Comparison of ENCODE assay signal across 8 mouse cellular contexts in genomic region chr16:56074565-56074964, GRCm38 (mm10). TPM values are rescaled to one million over a fixed set of nuclear protein-coding genes. Genes with fewer than 3 reads are reported as not detected.
A peak's percentile ranks its signal among the peaks of the same experiment; 100 is the strongest.
DNase-seq lines count a peak whose midpoint lies in the region; ATAC-seq and TF ChIP-seq lines count a peak whose summit lies in the region.

No protein-coding gene starts in this region.

- DNase-seq in kidney, postnatal 0 days (ENCODE audit: low spot score) = no peak
- DNase-seq in kidney, adult 11 months = no peak
- peak; percentile 14 to 32 for DNase-seq in cerebellum, postnatal 10 days
- DNase-seq in MN1 (ENCODE audit: low spot score) = no peak
- no peak for DNase-seq in lung, postnatal 14 days
- DNase-seq in right cerebral cortex, adult 18-20 months = no peak

- ATAC-seq in kidney, postnatal 0 days (replicated peaks; ENCODE audit: low FRiP score, low read depth) = no peak
- peak; percentile 31; the same call in 1 of the 2 replicates for ATAC-seq in hindbrain, embryonic 15.5 days (ENCODE audit: low FRiP score, low read depth)
- peak; percentile 17 for ATAC-seq in neural tube, embryonic 12.5 days (ENCODE audit: low FRiP score, low read depth)

- no peak overlapping the region for H3K4me3 ChIP-seq in kidney, postnatal 0 days (replicated peaks; ENCODE audit: low read depth, low read length)
- H3K4me3 ChIP-seq in hindbrain, embryonic 15.5 days = no peak overlapping the region
- H3K4me3 ChIP-seq in neural tube, embryonic 12.5 days = no peak overlapping the region

- H3K4me2 ChIP-seq in kidney, postnatal 0 days (ENCODE audit: low read length) = no peak overlapping the region
- peak overlapping the region; percentile 58 for H3K4me2 ChIP-seq in hindbrain, embryonic 15.5 days
- H3K4me2 ChIP-seq in neural tube, embryonic 12.5 days (replicated peaks) = peak overlapping the region; percentile 55; the same call in 1 of the 2 replicates

- H3K36me3 ChIP-seq in kidney, postnatal 0 days (ENCODE audit: insufficient read depth, low read length) = no peaks in the 10 kb centered on the region
- H3K36me3 ChIP-seq in hindbrain, embryonic 15.5 days = no peaks in the 10 kb centered on the region
- H3K36me3 ChIP-seq in neural tube, embryonic 12.5 days = no peaks in the 10 kb centered on the region

- 74% methylated on average over 5 of the region's 5 CpGs for WGBS in kidney, postnatal 0 days
- 79% methylated on average over 5 of the region's 5 CpGs for WGBS in hindbrain, embryonic 15.5 days
- 78% methylated on average over 5 of the region's 5 CpGs for WGBS in neural tube, embryonic 12.5 days

- H3K27me3 ChIP-seq in kidney, postnatal 0 days (ENCODE audit: insufficient read depth, low read length) = no peaks in the 10 kb centered on the region
- H3K27me3 ChIP-seq in hindbrain, embryonic 15.5 days = no peaks in the 10 kb centered on the region
- no peaks in the 10 kb centered on the region for H3K27me3 ChIP-seq in neural tube, embryonic 12.5 days (replicated peaks)

- peak overlapping the region; percentile 91 for H3K27ac ChIP-seq in kidney, postnatal 0 days
- peak overlapping the region; percentile 99 for H3K27ac ChIP-seq in hindbrain, embryonic 15.5 days (replicated peaks)
- H3K27ac ChIP-seq in neural tube, embryonic 12.5 days = no peak overlapping the region

- no peak overlapping the region for H3K9ac ChIP-seq in kidney, postnatal 0 days (ENCODE audit: low read depth, low read length)
- H3K9ac ChIP-seq in hindbrain, embryonic 15.5 days = peak overlapping the region; percentile 91; the same call in 1 of the 2 replicates
- H3K9ac ChIP-seq in neural tube, embryonic 12.5 days = no peak overlapping the region

- no peaks in the 10 kb centered on the region for H3K9me3 ChIP-seq in kidney, postnatal 0 days (replicated peaks; ENCODE audit: low read length)
- H3K9me3 ChIP-seq in hindbrain, embryonic 15.5 days = no peaks in the 10 kb centered on the region
- no peaks in the 10 kb centered on the region for H3K9me3 ChIP-seq in neural tube, embryonic 12.5 days

- H3K4me1 ChIP-seq in kidney, postnatal 0 days (replicated peaks; ENCODE audit: insufficient read depth, low read length) = no peaks in the 10 kb centered on the region; the same call in 1 of the 2 replicates
- peaks cover 17% of the 10 kb centered on the region for H3K4me1 ChIP-seq in hindbrain, embryonic 15.5 days (replicated peaks)
- H3K4me1 ChIP-seq in neural tube, embryonic 12.5 days = peaks cover 4% of the 10 kb centered on the region; the same call in 1 of the 2 replicates

- TF ChIP-seq CTCF in kidney, postnatal 0 days (IDR thresholded peaks at IDR 0.05; ENCODE audit: low read depth) = no peak

RNA-seq across cellular contexts. Expression of gene Senp7, which starts 26.4 kb away (rescaled TPM):
- 24.0 and 26.4 TPM in 2 replicates for polyA plus RNA-seq in kidney, postnatal 0 days (2015; fragmentation: Nextera tagmentation; extraction: Ambion mirVana)
- polyA plus RNA-seq in hindbrain, embryonic 15.5 days (2015; fragmentation: Nextera tagmentation; extraction: Ambion mirVana) = 45.5 and 50.4 TPM in 2 replicates
- polyA plus RNA-seq in neural tube, embryonic 12.5 days (2016; fragmentation: Nextera tagmentation; extraction: Ambion mirVana) = 44.9 and 51.6 TPM in 2 replicates

RNA-seq across cellular contexts. Expression of gene Trmt10c, which starts 36.9 kb away (rescaled TPM):
- polyA plus RNA-seq in kidney, postnatal 0 days (2015; fragmentation: Nextera tagmentation; extraction: Ambion mirVana) = 27.5 and 28.9 TPM in 2 replicates
- polyA plus RNA-seq in hindbrain, embryonic 15.5 days (2015; fragmentation: Nextera tagmentation; extraction: Ambion mirVana) = 17.7 and 18.0 TPM in 2 replicates
- polyA plus RNA-seq in neural tube, embryonic 12.5 days (2016; fragmentation: Nextera tagmentation; extraction: Ambion mirVana) = 24.4 and 28.6 TPM in 2 replicates

RNA-seq across cellular contexts. Expression of gene Pcnp, which starts 45.0 kb away (rescaled TPM):
- 201 and 204 TPM in 2 replicates for polyA plus RNA-seq in kidney, postnatal 0 days (2015; fragmentation: Nextera tagmentation; extraction: Ambion mirVana)
- 193 and 199 TPM in 2 replicates for polyA plus RNA-seq in hindbrain, embryonic 15.5 days (2015; fragmentation: Nextera tagmentation; extraction: Ambion mirVana)
- polyA plus RNA-seq in neural tube, embryonic 12.5 days (2016; fragmentation: Nextera tagmentation; extraction: Ambion mirVana) = 264 and 270 TPM in 2 replicates

Comparison
In these comparisons a context has a peak if more than half of its experiments do, and no peak if none do; other contexts are left out.
1. DNase-seq: peak in cerebellum, postnatal 10 days (2 of 2); none in kidney, postnatal 0 days (single experiment), kidney, adult 11 months (single experiment), MN1 (single experiment), lung, postnatal 14 days (single experiment) and right cerebral cortex, adult 18-20 months (single experiment).